Mouse (Mus musculus) embryo, embryonic 11 days (tissue): ENCODE results near the gene Oaf.

Experiments
- DNase-seq: peaks from one replicate; pipeline ENCODE4 v3.0.0-alpha.2; 2015

Gene Oaf

GRCm38 (mm10) chr9:43239712-43240593 lies at the start of gene Oaf:
Gene Oaf, minus strand, starts transcription at chr9:43239911.
- DNase-seq = peak; percentile 95

GRCm38 (mm10) chr9:43286870-43287269 lies 47.2 kb upstream of the Oaf start:
- DNase-seq = peak; percentile 83

GRCm38 (mm10) chr9:43285281-43285680 lies 45.6 kb upstream of the Oaf start:
- no peak for DNase-seq

GRCm38 (mm10) chr9:43284284-43284683 lies 44.6 kb upstream of the Oaf start:
- DNase-seq = peak; percentile 90

- no peak for DNase-seq
Measured at GRCm38 (mm10) chr9:43273735-43274134, 34.0 kb upstream of the Oaf start.

GRCm38 (mm10) chr9:43271761-43272518 lies 32.2 kb upstream of the Oaf start:
- DNase-seq = no peak

GRCm38 (mm10) chr9:43270723-43271252 lies 31.1 kb upstream of the Oaf start:
- DNase-seq = peak; percentile 63

- peak; percentile 67 for DNase-seq
Measured at GRCm38 (mm10) chr9:43269166-43269565, 29.5 kb upstream of the Oaf start.

- DNase-seq = no peak
Measured at GRCm38 (mm10) chr9:43267357-43267756, 27.6 kb upstream of the Oaf start.

- DNase-seq = no peak
Measured at GRCm38 (mm10) chr9:43265194-43265593, 25.5 kb upstream of the Oaf start.

- DNase-seq = peak; percentile 82
Measured at GRCm38 (mm10) chr9:43263946-43264451, 24.3 kb upstream of the Oaf start.

- no peak for DNase-seq
Measured at GRCm38 (mm10) chr9:43262811-43263550, 23.3 kb upstream of the Oaf start.

GRCm38 (mm10) chr9:43262390-43262789 lies 22.7 kb upstream of the Oaf start:
- DNase-seq = no peak

GRCm38 (mm10) chr9:43261941-43262340 lies 22.2 kb upstream of the Oaf start:
- no peak for DNase-seq

- peak; percentile 77 for DNase-seq
Measured at GRCm38 (mm10) chr9:43261124-43261907, 21.6 kb upstream of the Oaf start.

- DNase-seq = no peak
Measured at GRCm38 (mm10) chr9:43260661-43261060, 20.9 kb upstream of the Oaf start.

- peak; percentile 83 for DNase-seq
Measured at GRCm38 (mm10) chr9:43253271-43253681, 13.6 kb upstream of the Oaf start.

- DNase-seq = peak; percentile 90
Measured at GRCm38 (mm10) chr9:43252790-43253189, 13.1 kb upstream of the Oaf start.

- DNase-seq = no peak
Measured at GRCm38 (mm10) chr9:43251786-43252185, 12.1 kb upstream of the Oaf start.

GRCm38 (mm10) chr9:43246738-43247180 lies 7.0 kb upstream of the Oaf start:
- no peak for DNase-seq

GRCm38 (mm10) chr9:43245801-43246570 lies 6.3 kb upstream of the Oaf start:
- no peak for DNase-seq
